Mouse (Mus musculus) spleen, postnatal 14 days (tissue): ENCODE data around the gene Vsir.

Experiments used
- DNase-seq, 2 experiments: peaks; one replicate each; pipeline ENCODE4 v3.0.0; 2021 to 2022; ENCODE audit warnings: low spot score in 2 of 2

Gene Vsir

GRCm38 (mm10) chr10:60353241-60354002, 6.8 kb downstream of the Vsir start:
- no peak for DNase-seq

DNA sequence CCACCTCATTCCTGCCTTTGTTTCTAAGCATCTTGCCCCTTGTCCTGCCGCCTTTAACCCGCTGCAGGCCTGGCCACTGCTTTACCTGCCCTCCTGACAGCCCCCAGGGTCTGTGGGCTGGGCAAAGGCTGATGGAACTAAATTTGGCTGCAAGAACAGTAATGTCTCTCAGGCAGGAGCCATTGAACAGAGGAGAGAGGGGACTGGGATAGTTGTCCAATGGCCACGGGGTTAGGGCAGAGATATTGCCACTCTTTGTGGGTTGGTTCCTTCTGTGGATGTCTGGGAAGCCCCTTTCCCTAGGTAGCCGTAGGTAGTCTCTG, 7.3 kb downstream of the Vsir start:
- no peak for DNase-seq

- DNase-seq: no peak
These were observed 8.4 kb downstream of the Vsir start for GRCm38 (mm10) chr10:60354881-60355677.

- DNase-seq: no peak
These were observed 10.8 kb downstream of the Vsir start for GRCm38 (mm10) chr10:60357441-60357840.

GRCm38 (mm10) chr10:60357901-60358300, 11.2 kb downstream of the Vsir start:
- DNase-seq: no peak

- DNase-seq: no peak
These were observed 12.1 kb downstream of the Vsir start for GRCm38 (mm10) chr10:60358776-60359175.

GRCm38 (mm10) chr10:60361615-60362309, 15.1 kb downstream of the Vsir start:
- DNase-seq: no peak

DNA sequence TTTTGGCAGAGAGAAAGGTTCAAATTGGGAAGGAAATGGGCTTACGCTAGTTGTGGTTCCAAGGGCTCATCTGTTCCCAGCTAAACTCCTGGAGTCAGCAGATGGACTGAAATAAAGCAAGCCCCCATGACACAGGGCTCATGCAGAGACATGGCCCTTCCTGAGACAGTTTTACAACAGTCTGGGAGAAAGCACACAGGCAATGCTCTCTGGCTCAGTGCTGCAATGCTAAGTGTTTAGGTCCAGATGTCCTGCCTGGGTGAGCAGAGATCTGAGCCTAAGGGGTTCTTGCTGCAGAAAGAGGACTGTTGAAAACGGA, 15.6 kb downstream of the Vsir start:
- DNase-seq: no peak

GRCm38 (mm10) chr10:60363426-60363825, 16.8 kb downstream of the Vsir start:
- DNase-seq: no peak

DNA sequence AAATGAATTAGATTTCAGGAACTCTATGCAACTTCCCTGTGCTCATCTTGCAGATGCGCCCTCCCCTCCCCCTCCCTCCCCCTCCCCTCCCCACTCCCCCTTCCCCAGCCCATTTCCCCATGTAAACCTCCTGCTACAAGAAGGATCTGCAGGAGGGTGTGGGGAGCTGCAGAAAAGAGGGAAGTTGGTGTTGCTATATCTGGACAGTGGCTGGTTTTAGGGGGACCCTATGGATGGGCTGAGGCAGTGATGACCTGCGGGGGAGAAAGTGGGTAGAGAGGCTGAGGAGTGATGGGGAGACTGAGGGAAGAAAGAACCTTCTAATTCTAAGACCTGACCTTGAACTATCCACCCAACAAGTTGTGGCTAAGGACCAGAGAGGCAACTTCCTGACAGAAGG, 20.5 kb downstream of the Vsir start:
- DNase-seq: no peak

GRCm38 (mm10) chr10:60367904-60368303, 21.3 kb downstream of the Vsir start:
- no peak for DNase-seq

GRCm38 (mm10) chr10:60369405-60369804, 22.8 kb downstream of the Vsir start:
- DNase-seq: no peak

DNA sequence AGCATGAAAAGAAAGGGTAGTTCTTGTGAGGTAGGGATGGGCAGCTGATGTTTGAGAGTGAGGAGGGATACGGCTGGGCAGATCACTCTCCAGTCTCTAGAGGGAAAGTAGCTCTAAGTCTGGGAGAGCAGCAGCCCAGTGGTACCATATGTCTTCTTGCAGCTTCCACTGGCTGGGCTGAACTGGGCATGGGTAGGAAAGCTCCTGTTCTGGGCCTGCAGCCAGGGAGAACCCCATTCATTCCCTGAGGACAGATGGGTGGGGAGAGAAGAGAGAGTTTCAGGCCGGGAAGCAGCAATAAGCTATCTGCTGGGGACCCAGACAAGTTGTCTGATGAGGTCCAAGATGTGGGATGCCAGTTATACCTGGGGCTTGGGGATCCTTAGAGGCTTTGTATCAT, 23.4 kb downstream of the Vsir start:
- no peak for DNase-seq

GRCm38 (mm10) chr10:60370601-60371061, 24.0 kb downstream of the Vsir start:
- DNase-seq: no peak

GRCm38 (mm10) chr10:60371596-60372386, 25.1 kb downstream of the Vsir start:
- DNase-seq: no peak

DNA sequence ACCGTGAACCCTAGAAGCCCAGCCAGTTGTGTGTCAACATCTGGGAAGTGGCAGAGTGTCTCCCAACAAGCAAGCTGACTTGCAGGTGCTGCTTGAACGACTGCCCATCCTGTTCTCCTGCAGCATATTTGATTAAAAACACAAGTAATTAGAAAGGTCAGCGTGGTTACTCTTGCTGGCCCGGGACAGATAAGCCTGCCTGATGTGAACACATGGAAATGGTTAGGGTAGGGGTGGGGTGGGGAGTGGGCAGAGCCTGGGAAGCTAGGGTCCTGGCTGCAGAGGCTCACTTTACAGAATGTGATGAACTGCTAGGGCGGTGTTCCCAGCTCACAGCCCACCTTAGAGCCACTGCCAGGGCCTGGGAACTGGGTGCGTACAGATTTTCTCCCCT, 26.9 kb downstream of the Vsir start:
- DNase-seq: no peak

DNA sequence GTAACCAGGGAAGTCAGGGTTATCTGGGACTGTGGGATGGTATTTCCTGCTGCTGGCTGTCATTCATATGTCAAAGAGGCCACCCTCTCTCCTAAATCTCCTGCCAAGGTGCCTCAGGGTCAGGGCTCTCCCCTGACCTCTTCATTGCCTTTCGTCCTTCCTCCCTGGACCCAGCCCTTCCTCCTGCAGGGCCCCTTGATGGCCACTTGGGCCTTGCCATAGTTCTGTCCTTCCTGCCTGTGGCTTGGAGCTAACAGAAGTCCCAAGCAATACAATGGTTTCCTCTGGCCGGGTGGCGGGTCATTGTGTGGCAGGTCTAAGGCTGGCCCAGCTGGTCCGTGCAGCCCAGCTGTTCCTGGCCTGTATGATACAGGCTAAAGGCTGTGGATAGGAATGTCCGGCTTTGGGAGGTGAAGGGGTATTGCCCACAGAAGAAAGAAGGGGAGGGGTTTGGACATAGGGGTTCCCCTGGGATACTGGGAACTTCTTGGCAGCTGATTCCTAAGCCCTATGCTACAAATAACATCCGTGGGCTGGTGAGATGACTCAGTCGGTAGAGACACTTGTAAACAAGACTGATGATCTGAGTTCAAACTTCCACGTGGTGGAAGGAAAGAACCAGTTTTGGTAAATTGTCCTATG, 27.4 kb downstream of the Vsir start:
- no peak for DNase-seq

DNA sequence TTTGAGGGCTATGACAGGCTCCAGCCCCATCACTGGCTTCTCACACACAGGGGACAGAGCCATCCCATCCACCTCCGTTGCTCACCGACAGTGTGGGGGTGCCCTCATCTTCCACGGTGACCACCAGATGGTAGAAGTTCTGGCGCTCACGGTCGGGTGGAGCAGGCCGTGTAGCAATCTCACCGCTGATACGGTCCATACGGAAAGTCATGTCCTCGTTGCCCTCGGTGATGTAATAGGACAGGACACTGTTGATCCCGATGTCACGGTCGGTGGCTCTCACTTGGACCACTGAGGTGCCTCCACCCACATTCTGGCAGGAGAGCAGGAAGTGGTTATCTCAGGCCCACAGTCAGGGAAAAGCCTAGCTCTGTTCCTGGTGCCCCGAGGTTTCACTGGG, 30.1 kb downstream of the Vsir start:
- DNase-seq: no peak

DNA sequence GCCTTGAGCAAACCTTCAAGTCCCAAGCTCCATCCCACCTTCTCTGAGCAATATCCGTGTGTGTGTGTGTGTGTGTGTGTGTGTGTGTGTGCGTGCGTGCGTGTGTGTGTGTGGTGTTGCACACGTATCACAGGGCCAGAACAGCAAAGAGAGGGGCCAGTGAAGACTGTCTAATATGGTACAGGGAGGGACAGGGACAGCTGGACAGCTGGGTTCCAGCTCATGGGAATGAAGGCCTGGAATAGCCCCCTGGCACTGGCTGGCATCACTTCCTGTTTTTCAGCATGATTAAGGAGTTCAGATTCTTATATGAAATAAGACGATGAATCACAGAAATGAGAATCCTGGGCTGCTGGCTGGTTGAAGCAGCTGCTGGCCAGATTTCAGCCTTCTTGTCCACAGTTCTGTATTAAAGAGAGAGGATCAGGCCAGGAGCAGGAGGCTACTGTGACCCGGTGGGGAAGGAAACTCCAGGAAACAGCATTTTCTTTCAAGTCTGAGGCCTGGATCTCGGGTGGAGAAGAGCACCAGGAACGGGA, 32.8 kb downstream of the Vsir start:
- no peak for DNase-seq

DNA sequence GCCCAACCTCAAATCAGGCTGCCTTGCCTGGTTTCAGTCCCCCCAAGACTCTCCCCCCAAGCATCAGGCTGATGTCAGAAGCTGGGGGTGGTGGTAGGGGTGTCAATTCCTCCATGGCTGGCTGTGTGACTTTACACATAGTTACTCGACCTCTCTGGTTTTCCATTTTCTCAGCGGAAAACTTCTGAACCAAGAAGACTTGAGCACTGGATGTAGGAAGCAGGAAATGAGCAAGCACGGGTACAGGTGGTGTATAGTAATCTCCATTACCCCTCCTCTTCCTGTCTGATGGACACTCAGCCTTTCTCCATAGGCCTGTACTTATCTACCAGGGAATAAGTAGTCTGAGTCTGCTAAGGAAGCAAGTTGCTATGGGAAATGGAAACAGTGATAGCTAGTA, 33.6 kb downstream of the Vsir start:
- DNase-seq: no peak
